Mouse (Mus musculus): Measurements from ENCODE around the gene Rpsa.

Rpsa gene

GRCm38 (mm10) chr9:120167826-120168225 lies 40.3 kb downstream of the Rpsa start:
- CTCF ChIA-PET, result no interaction called here

- CTCF ChIA-PET, result no interaction called here
Observed at GRCm38 (mm10) chr9:120171295-120171694, 43.8 kb downstream of the Rpsa start.

DNA sequence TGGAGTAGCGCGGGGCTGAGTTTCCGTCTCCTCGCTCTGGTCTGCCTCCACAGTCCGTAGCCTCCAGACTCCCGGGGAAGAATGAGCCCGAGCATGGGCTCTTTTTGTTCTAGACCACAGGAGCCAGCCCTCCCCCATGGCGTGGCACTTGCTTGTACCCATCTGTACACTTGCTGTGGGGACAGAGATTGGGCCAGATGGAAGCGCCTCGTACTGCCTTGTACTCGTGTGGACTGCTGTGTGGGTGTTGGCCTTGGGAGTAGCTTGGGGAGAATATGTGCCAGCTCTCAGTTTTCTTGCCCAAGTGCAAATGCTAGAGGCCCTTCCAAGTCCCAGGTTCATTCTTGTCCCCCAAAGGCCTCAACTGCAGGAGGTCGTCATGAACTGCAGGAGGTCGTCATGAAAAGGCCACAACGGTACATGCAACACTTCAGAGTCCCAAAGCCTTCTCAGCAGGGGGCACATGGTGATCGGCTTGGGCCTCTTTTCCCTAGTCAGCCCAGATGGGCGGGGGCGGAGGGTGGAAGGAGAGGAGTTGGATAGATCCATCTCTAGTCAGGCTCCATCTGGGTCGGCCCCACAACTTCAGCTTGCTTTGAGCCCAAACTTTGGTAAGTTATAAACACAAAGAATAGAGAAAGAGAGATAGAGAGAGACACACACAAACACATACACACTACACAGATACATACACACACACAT lies 47.1 kb downstream of the Rpsa start:
- CTCF ChIA-PET, result no interaction called here

DNA sequence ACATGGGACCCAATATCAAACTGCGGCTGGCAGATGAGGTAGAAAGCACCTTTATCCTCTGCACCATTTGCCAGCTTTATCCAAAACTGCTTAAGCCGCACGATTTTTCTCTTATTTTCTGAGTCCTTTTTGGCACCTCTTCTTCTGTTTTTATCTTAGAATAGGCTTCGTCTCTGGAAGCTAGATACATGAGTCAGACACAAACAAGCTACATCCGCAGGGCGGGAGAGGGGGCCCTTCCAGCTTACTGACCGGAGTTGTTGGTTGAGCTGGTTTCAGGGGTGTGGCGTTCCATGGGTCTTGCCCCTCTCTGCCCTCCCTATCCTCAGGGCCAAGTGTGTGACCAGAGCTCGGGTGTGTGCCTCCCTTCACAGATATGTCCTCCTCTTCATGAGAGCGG lies 51.3 kb downstream of the Rpsa start:
- CTCF ChIA-PET, result no interaction called here
